Mouse (Mus musculus): ENCODE measurements around the gene Tmem208.

Tmem208 gene

DNA sequence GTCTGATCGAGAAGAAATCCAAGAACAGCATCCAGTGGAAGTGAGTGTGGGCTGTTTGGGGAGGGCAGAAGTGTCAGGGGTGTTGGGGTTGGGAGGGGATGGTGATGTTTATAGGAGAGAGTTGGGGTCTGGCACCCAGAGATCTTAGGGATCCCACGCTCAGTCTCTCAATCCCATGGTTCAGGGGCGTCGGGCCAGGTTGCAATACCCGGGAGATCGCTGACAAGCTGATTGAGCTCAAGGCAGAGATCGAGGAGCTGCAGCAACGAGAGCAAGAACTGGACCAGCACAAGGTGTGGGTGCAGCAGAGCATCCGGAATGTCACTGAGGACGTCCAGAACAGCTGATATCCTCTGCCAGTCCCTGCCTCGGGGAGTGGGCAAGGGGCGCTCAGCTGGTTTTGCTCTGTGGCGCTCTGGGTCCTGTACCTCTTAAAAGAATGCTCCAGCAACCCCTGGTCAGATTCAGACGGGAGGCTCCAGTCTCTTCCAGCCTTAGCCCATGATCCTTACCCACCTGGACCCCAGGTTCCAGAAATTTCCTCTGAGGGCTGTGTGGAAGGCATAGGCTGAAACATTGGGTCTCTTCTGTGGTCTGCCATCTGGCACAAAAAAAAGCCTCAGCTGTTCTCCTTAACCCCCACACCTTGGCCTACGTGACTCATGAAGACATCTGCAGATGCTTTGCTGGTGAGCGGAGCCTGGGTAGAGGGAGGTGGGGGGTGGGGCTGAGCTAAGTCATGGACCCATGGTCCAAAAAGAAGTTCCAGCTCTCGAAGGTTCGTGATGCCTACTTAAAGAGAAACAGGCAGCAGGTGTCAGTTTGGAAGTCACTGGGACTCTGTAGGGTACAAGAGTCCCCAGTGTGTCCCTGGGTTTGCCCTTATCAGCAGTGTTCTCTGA, 27.6 kb upstream of the Tmem208 start:
- DNase-seq (ENCODE audit: low spot score in 2 of 2) = no peak

DNA sequence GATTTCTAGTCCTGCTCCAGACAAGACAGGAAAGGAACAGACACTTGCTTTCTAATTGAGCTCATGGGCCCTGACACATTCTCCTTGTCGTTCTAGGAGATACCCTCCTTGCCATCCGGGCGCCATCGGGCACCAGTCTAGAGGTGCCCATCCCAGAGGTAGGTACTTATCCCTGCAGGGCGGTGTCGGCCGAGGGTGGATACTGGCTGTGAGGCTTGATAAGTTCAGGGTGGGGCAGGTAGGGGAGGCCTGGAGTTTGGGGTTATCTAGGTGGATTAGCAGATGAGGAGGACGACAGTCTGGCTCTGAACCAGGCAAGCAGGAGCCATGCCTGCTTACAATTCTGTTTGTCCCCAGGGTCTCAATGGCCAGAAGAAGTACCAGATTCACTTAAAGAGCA, 26.2 kb upstream of the Tmem208 start:
- no peak for DNase-seq (ENCODE audit: low spot score in 2 of 2)

DNA sequence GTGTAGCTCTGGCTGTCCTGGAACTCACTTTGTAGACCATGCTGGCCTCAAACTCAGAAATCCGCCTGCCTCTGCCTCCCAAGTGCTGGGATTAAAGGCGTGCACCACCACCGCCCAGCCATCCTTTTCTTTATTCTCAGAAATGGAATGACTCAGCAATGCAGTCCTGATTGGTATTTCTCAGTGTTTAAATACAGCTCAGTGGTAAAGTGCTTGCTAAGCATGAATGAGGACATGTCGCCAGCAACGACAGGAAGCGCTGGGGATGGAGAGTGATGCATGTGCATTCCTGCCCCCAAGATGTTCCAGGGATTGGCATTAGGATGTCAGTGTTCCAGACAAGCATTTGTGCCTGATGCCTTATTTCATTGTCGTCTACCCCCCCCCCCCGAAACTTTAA, 22.8 kb upstream of the Tmem208 start:
- DNase-seq (ENCODE audit: low spot score in 2 of 2) = no peak

DNA sequence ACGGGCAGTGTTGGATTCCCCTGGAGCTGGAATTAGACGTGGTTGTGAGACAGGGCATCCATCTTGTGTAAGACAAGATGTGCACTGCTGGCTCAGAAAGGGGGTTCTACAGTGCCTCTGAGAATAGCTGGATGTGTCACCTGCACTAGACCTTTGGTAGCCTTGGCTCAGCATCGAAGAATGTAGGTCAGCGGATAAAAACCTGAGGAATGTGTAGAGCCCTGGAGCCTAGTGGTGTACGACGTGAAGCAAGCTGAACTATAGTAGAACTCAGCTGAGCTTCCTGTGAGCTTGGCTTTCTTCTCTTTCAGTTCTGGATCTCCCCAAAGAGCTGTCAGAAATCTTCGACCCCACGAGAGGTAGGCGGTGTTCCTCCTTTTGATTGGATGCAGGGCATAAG, 22.3 kb upstream of the Tmem208 start:
- no peak for DNase-seq (ENCODE audit: low spot score in 2 of 2)

DNA sequence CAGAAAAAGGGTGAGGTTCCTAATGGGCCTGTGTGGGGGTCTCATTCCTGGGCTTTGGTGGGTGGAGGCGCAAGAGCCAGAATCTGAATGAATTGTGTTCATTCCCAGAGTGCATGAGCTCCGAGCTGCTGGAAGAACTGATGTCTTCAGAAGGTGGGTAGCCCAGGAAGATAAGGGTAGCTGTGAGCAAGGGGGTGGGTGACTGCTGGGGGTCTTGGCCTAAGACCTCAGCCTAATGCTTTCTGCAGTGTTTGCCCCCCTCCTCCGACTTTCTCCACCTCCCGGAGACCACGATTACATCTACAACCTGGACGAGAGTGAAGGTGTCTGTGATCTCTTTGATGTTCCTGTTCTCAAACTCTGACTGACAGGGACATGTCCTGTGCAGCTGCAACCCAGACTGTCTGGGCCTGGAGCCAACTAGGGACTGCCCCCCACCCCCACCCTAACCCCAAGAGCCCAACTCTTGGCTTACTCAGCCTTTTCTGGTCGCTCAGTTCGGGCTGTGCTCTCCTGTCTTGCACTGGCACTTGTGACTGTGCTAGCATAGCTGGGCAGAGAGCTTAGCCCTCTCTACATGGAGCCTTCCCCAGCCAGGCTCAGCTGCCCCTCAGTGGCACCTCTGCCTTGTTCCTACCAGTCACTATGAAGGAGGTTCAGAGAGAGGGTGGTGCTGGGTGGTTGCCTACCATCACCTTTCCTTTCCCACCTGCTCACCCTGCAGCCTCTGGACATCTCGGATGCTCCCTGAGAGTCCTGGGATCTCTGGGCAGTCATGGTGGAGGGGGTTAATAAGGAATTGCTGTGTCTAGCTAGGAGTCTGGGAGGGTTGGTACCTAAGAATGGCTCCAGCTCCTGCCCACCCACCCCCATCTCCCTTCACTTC, 21.6 kb upstream of the Tmem208 start:
- no peak for DNase-seq (ENCODE audit: low spot score in 2 of 2)

DNA sequence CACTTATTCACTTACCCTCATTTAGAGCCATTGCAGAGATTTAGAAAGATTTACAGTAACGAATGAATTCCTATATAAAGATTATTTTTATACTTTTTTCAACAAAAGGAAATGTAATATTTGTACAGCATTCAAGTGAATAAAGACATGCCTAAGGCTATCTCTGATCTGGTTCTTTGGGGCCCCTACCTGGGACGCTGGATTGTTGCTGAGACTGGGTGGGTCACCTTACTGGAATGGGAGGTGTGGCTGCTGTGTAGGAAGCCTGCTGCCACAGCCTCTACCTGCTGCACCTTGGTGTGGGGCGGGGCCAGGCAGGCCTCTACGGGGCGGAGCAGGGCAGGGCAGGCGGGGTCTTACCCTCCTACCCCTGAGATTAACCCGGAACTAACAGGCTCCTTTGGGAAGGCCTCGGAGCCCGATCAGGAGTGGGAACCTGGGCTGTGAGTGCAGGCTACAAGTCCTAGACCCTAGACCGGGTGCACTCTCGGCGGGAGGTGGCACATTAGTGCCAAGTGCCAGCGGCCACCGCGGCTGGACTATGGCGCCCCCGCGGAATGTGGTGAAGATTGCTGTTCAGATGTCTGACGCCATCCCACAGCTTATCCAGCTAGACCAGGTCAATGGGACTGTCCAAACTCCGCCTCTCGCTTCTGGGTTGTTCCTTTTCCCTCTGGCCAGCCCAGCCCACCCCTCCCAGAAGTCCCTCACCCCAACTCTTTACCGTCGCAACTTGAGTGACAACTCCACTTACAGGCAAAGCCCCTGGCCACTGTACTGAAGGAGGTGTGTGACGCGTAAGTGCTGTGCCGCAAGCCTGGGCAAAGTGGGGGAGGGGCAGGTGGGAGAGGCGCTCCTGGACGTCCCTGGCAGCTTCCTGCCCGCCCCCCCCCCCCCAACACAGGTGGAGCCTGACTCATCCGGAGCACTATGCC, 20.7 kb upstream of the Tmem208 start, which contains the start of gene Elmo3:
Gene Elmo3 (plus strand): TSS at position 391 of the 935 bp plus-strand sequence.
- peak; percentile 50 to 51 for DNase-seq (ENCODE audit: low spot score in 2 of 2)

DNA sequence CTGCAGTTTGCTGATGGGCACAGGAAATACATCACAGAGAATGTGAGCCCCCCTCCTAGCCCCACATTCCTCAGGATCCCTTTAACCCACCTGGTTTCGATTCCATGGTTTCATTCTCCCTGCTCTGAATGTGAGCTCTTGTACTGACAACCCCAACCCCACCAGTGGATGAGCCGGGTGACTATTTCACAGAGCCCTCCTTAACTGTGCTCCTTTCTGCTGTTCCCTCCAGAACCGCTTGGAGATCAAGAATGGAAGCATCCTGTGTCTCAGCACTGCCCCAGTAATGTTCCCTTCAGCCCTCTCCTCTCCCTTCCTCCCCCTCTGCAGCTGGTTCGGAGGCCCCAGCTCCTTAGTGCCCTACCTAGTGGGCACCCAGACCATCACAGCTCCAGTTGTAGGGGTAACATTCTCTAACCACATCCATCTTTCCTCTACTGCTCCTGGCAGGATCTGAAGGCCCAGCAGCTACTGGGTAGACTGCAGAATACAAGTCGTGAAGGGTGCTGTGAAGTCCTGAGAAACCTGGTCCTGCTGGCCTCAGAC, 19.9 kb upstream of the Tmem208 start:
- no peak for DNase-seq (ENCODE audit: low spot score in 2 of 2)

DNA sequence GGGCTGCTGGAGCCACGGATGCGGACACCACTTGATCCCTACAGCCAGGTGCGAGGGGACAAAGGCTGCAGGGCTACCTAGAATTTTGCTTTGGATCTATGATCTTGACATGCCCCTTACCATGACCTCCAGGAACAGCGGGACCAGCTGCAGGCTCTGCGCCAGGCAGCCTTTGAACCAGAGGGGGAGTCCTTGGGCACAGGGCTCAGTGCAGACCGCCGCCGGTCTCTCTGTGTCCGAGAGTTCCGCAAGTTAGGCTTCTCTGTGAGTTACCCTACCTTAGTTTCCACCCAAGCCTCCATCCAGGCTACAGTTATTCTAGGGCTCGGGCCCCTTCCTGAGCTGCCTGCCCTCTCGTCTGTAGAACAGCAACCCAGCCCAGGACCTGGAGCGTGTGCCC, 18.5 kb upstream of the Tmem208 start:
- no peak for DNase-seq (ENCODE audit: low spot score in 2 of 2)

DNA sequence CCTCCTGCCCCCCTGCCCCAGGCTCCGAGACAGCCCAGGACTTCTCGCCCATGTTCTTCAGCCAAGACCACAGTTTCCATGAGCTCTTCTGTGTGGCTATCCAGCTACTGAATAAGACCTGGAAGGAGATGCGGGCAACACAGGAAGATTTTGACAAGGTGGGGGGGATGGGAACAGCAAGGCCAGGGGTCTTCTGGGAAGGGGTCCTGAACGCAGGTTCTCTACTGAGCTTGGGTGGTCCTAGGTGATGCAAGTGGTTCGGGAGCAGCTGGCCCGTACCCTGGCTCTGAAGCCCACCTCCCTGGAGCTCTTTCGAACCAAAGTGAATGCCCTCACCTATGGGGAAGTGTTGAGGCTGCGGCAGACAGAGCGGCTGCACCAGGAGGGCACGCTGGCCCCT, 17.7 kb upstream of the Tmem208 start:
- no peak for DNase-seq (ENCODE audit: low spot score in 2 of 2)

DNA sequence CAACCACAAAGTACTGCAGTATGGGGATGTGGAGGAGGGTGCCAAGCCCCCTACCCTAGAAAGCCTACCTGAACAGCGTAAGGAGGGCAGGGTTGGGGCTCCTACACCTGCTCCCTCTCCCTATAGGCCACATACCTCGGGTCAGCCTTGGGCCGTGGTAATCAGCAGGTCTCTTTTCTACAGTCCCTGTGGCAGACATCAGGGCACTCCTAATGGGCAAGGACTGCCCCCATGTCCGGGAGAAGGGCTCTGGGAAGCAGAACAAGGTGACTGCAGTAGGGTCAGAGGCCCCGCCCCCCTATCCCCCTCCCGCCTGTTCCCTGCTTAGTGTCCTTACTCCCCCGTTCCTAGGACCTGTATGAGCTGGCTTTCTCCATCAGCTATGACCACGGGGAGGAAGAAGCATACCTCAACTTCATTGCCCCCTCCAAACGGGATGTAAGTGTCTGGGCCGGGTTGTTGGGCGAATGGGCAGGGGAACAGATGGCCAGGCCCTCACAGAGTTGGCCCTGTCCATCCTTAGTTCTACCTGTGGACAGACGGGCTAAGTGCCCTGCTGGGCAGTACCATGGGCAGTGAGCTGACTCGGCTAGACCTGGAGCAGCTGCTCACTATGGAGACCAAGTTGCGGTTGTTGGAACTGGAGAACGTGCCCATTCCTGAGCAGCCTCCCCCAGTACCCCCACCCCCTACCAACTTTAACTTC, 16.9 kb upstream of the Tmem208 start:
- DNase-seq (ENCODE audit: low spot score in 2 of 2) = no peak

DNA sequence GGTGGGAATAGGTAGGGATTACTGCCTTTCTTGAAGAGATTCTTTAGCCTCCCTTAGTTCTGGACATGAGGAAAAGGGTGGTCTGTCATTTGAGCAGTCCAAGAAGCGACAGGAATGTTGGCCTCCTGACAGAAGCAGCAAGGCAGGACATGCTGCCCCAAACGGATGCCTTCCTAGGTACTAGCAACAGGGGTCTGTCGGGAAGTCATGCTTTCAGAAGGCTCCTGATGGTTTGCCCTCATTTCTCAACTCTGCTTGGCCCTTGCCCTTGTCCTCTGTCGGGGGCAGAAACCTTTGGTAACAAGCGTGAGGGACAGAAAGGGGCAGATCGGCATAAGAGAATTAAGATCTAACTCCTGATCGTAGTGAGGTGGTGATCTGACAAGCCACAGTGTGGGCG, 16.0 kb upstream of the Tmem208 start:
- no peak for DNase-seq (ENCODE audit: low spot score in 2 of 2)

DNA sequence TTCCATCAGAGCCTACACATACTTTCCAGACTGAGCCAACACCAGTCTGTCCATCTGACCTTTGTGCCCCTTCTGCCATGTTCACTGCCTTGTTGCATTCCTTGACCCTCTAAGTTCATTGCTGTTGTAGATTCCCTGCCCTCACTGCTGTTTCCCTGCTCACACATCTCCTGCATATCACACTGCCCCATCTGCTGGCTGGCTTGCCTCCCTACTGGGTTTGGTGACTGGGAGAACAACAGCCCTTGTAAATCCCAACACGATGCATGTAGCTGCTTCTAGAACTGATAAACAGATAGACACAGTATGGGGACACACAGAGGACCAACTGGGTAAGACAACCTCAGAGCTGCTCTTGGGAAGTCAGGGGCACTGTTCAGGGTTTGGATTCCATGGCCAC, 14.4 kb upstream of the Tmem208 start:
- no peak for DNase-seq (ENCODE audit: low spot score in 2 of 2)

DNA sequence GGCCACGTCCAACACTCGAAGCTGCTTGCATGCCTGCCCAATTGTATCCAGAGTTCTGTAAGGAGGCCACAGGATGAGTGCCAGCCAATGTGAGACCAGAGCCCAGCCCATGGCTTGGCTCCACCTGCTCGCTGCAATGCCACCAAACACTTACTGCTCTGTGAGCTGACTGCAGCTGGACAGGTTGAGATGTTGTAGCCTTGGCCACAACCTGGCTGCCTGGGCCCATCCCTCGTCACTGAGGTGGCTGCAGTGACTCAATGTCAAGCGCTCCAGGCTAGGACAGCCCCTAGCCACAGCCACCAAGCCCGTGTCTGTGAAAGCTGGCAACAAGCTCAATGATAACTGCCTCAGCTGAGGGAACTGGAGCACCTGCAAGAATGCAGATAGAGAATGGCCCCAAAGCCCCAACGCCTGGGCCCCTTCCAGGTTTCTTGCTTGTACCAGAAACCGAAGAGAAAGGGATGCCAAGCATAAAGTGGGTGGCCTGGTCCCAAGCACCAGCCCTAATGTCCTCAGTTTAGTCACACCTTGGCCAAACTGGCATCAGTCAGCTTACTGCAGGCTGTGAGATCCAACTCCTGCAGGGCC, 13.2 kb upstream of the Tmem208 start:
- DNase-seq (ENCODE audit: low spot score in 2 of 2) = no peak

DNA sequence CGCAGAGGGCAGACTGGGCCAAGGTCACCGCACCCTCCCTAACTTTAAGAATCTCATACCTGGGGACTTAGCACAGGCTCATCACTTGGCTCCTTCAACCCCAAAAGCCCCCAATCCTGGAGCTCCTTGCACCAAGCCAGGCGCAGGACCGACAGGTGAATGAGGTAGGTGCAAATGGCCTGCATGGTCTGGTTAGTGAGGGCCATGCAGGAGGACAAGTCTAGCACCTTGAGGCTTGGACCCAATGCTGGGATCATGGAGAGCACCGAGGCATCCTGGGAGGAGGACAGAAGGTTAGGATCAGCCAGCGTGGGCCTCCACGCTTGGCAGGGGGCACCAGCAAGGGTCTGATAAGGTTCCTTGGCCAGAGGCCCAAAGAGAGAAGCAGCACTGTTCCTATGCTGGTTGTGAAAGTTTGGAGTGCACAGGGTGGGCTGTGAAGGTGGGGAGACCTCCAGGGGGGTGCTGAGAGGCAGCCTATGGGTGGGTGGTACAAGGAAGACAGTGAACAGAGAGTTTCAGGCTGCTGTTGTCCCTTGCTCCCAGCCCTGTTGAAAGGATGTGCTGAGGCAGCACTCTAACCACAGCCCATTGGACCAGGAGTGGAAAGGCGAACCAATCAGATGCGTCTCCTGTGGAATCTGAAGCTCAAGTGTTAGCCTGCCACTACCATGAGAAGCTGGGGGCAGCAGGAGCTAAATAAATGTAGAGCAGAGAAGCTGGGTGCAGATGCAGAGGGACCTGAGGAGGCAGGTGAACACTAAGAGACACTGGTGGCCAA, 12.3 kb upstream of the Tmem208 start:
- no peak for DNase-seq (ENCODE audit: low spot score in 2 of 2)

DNA sequence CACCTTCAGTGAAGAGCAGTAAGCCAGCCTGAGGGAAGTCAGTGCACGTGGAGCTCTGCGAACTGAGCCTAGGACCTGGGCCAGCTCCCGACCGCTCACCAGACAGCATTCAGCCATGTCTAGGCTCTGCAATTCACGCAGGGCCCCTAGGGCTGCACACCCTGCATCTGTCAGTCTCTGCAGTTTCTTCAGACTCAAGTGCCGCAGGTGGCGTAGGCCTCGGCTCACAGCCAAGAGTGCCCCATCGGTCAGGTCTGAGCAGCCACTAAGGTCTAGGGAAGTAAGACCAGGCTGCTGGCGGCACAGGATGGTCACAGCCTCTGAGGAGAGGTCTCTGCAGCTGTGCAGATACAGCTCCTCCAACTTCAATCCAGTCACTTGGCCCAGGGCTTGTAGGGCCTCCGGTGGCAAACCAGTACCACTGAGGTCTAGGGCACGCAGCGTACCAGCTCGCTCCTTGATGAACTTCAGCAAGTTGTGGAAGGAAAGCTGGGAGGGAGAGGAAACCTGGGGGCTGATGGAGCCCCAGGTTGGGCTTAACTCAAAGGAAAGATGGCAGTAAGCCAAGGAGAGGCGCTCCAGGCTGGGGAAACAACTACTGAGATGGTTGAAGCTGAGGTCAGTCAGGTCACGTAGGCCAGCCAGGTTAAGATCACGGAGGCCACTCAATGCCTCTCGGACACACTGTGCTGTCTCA, 10.9 kb upstream of the Tmem208 start:
- no peak for DNase-seq (ENCODE audit: low spot score in 2 of 2)

DNA sequence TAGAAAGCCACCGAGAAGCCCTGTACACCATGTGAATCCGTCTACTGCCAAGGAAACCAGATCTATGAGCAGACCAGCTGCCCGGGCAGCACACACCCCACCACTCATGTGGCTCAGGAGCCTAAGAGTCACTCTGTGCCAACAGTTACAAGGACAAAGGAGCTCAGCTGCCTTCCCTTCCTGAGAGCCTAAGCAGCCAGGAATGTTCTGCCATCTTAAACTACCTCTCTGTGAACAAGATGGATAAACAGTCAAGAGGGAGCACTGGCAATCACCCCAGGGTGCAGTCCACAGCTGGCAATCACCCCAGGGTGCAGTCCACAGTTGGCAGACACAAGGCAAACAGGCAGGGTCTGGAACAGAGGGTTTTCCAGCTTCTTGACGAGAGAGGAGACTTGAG, 8.2 kb upstream of the Tmem208 start:
- no peak for DNase-seq (ENCODE audit: low spot score in 2 of 2)

DNA sequence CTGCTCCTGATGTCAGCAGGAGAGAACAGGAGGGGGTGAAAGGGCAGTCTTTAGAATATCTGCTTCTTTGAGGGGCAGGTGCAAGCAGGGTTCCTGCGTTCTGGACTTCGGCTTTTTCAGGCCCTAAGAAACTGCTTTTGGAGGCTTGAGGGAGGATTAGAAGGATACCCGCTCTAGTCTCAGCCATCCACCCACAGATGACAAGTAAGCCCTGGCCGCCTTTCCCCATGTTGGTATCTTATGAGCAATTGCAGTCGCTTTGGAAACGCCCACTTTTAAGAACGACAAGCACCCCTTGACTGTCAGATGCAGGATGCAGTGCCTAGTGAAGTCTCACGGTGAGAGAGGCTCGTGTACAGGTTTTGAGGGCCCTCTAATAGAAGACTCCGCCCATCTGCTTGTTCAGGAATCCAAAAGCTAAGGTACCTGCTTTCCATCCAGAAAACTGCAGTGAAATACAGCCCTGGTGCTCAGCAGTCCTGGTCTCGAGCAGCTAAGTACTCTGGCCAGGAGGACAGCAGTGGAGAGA, 7.4 kb upstream of the Tmem208 start:
- DNase-seq (ENCODE audit: low spot score in 2 of 2) = no peak

DNA sequence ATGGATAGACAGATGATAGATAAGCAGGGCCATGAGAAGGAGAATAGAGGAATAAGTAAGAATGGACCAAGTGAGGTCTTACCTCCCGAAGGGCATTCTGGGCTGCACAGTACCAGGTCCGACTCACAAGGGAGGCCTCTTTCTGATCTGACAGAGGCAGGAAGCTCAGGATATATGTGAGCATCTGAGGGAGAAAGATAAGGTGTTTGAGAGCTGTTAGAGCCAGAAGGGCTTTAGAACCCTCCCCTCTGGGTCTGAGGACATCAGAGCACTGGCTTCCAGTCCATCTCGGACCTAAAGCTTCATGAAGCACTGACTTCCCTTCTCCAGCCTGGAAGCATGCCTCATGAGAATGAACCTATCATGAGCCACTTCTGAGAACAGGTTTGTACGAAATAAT, 3.0 kb upstream of the Tmem208 start:
- no peak for DNase-seq (ENCODE audit: low spot score in 2 of 2)

DNA sequence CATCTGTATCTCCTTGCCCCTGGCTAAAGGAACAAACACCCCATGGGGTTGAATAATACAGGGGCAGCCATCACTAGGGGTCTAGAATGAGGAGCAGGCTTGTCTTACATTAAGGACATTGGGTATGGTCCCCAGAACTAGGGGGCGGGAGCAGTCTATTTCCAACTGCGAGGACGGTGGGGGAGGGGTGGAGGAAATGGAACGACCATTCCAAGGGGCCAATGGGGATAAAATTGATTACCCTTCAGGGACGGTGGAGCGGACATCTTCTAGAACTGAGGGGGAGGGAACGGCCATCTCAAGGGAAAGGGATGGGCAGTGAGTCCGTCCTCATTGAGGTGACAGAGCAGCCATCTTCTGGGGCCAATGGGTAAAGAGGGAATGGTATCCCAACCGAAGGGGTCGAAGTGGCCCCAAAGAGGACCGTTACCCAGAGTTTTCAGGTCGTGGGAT, 487 bp upstream of the Tmem208 start:
- DNase-seq (ENCODE audit: low spot score in 2 of 2) = no peak

Measured in frontal cortex, postnatal 36 days (tissue).